Mouse (Mus musculus) brain, adult 2 months (tissue): ENCODE data around the gene Cfap298.

Source experiments
- DNase-seq: peaks from one replicate; pipeline ENCODE4 v3.0.0; 2011; ENCODE audit warnings: low read depth, low spot score

Cfap298 gene

GRCm38 (mm10) chr16:90916040-90916481 lies 18.9 kb downstream of the Cfap298 start:
- DNase-seq, result no peak

- peak; percentile 19 for DNase-seq
These were observed 23.1 kb downstream of the Cfap298 start for GRCm38 (mm10) chr16:90911766-90912165.

- peak; percentile 23 for DNase-seq
These were observed 23.9 kb downstream of the Cfap298 start for GRCm38 (mm10) chr16:90910855-90911533.

GRCm38 (mm10) chr16:90907250-90907649 lies 27.7 kb downstream of the Cfap298 start:
- DNase-seq, result no peak

- DNase-seq, result no peak
These were observed 31.6 kb downstream of the Cfap298 start for GRCm38 (mm10) chr16:90903300-90903699.

GRCm38 (mm10) chr16:90901364-90901763 lies 33.5 kb downstream of the Cfap298 start:
- DNase-seq, result no peak

- DNase-seq, result no peak
These were observed 35.4 kb downstream of the Cfap298 start for GRCm38 (mm10) chr16:90899498-90899897.

- DNase-seq, result no peak
These were observed 37.3 kb downstream of the Cfap298 start for GRCm38 (mm10) chr16:90897651-90898050.

GRCm38 (mm10) chr16:90893792-90894191 lies 41.1 kb downstream of the Cfap298 start:
- DNase-seq, result no peak

GRCm38 (mm10) chr16:90893019-90893418 lies 41.9 kb downstream of the Cfap298 start:
- no peak for DNase-seq

- no peak for DNase-seq
These were observed 42.8 kb downstream of the Cfap298 start for GRCm38 (mm10) chr16:90892081-90892480.

GRCm38 (mm10) chr16:90891601-90892000 lies 43.3 kb downstream of the Cfap298 start:
- peak; percentile 32 for DNase-seq

- peak; percentile 61 for DNase-seq
These were observed 44.2 kb downstream of the Cfap298 start for GRCm38 (mm10) chr16:90890683-90891082.

GRCm38 (mm10) chr16:90885781-90886565 lies 48.9 kb downstream of the Cfap298 start:
- DNase-seq, result peak; percentile 18

- DNase-seq, result no peak
These were observed 49.6 kb downstream of the Cfap298 start for GRCm38 (mm10) chr16:90885351-90885750.

- DNase-seq, result no peak
These were observed 52.4 kb downstream of the Cfap298 start for GRCm38 (mm10) chr16:90882501-90882977.

- no peak for DNase-seq
These were observed 56.6 kb downstream of the Cfap298 start for GRCm38 (mm10) chr16:90878135-90878860.
